Mouse (Mus musculus): Measurements from ENCODE around the gene Fat3. TPM values are rescaled to one million over a fixed set of nuclear protein-coding genes. Genes with fewer than 3 reads are reported as not detected.

The Fat3 gene
- polyA plus RNA-seq, 1 experiment from 2014 or later: 1.1 TPM

GRCm38 (mm10) chr9:16114821-16115485, 386.1 kb downstream of the Fat3 start:
- Histone ChIP-seq H3K27ac (replicated peaks) (peak overlapping the region; percentile 70), H3K4me2 (peak overlapping the region; percentile 32), H3K9me3 (no peaks in the 10 kb centered on the region), H3K9ac (no peak overlapping the region), H3K4me1 (peaks cover 22% of the 10 kb centered on the region), H3K27me3 (replicated peaks) (no peaks in the 10 kb centered on the region; the same call in 1 of the 2 replicates), H3K36me3 (no peaks in the 10 kb centered on the region), H3K4me3 (no peak overlapping the region; the same call in 1 of the 2 replicates)
- WGBS: 21% methylated on average over 7 of the region's 7 CpGs
- ATAC-seq (ENCODE audit: extremely low read depth, insufficient number of reproducible peaks, low FRiP score, low TSS enrichment): peak; percentile 58; the same call in 1 of the 2 replicates

DNA sequence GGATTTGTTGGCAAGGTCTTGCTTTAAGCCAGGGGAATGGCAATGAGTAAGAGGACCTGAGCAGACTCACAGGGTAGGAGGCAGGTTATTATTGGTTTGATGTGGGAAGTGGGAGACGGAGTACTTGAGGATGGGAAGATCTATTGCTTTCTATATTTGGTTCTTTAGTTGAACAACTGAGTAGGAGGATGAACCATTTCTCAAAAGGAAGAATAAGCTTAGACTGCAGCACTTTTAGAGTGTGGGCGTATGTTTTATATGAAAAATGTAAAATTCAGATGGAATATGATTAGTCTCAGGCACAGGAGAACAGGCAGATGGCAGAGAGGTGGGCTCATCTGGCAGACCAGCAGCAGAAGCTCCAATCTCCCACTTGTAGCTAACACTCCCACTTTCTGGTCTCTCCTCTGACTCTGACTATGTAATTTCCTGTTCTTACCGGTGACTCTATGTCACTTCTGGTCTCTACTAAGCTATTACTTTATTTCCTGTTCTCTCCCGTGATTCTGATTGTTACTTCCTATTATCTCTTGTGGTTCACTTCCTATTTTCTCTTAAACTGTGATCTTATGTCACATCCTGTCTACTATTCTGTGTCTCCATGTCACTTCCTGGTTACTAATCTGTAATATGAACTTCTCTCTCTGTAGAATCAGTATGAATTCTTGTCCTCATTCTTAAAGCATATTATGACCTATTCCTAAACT, 387.0 kb downstream of the Fat3 start:
- H3K9ac ChIP-seq: no peak overlapping the region
- 66% methylated on average over 4 of the region's 4 CpGs for whole genome bisulfite sequencing
- no peak overlapping the region for H3K4me2 ChIP-seq
- ATAC-seq (ENCODE audit: extremely low read depth, insufficient number of reproducible peaks, low FRiP score, low TSS enrichment): no peak
- no peaks in the 10 kb centered on the region for H3K36me3 ChIP-seq
- no peak overlapping the region for H3K4me3 ChIP-seq
- peak overlapping the region; percentile 70 for H3K27ac ChIP-seq (replicated peaks)
- no peaks in the 10 kb centered on the region; the same call in 1 of the 2 replicates for H3K27me3 ChIP-seq (replicated peaks)
- H3K4me1 ChIP-seq: peaks cover 22% of the 10 kb centered on the region
- H3K9me3 ChIP-seq: no peaks in the 10 kb centered on the region

- WGBS: 68% methylated on average over 5 of the region's 5 CpGs
These were observed 393.2 kb downstream of the Fat3 start for GRCm38 (mm10) chr9:16107900-16108299.

GRCm38 (mm10) chr9:16107386-16107785, 393.7 kb downstream of the Fat3 start:
- Histone ChIP-seq H3K4me3 (no peak overlapping the region), H3K36me3 (no peaks in the 10 kb centered on the region), H3K27ac (replicated peaks) (no peak overlapping the region), H3K9ac (no peak overlapping the region), H3K27me3 (replicated peaks) (no peaks in the 10 kb centered on the region), H3K4me2 (no peak overlapping the region), H3K9me3 (no peaks in the 10 kb centered on the region), H3K4me1 (no peaks in the 10 kb centered on the region)
- ATAC-seq (ENCODE audit: extremely low read depth, insufficient number of reproducible peaks, low FRiP score, low TSS enrichment): no peak
- WGBS: 43% methylated on average over 5 of the region's 5 CpGs

More at GRCm38 (mm10) chr9:16107900-16108299, 393.2 kb downstream of the Fat3 start:
- Histone ChIP-seq H3K9ac (no peak overlapping the region), H3K27ac (replicated peaks) (no peak overlapping the region), H3K36me3 (no peaks in the 10 kb centered on the region), H3K4me2 (no peak overlapping the region), H3K27me3 (replicated peaks) (no peaks in the 10 kb centered on the region), H3K4me3 (no peak overlapping the region), H3K4me1 (no peaks in the 10 kb centered on the region), H3K9me3 (no peaks in the 10 kb centered on the region)
- no peak for ATAC-seq (ENCODE audit: extremely low read depth, insufficient number of reproducible peaks, low FRiP score, low TSS enrichment)

- no peak for ATAC-seq (ENCODE audit: extremely low read depth, insufficient number of reproducible peaks, low FRiP score, low TSS enrichment)
- Histone ChIP-seq H3K36me3 (no peaks in the 10 kb centered on the region), H3K9me3 (no peaks in the 10 kb centered on the region), H3K4me2 (no peak overlapping the region), H3K4me3 (no peak overlapping the region), H3K27ac (replicated peaks) (no peak overlapping the region), H3K9ac (no peak overlapping the region), H3K4me1 (no peaks in the 10 kb centered on the region), H3K27me3 (replicated peaks) (no peaks in the 10 kb centered on the region)
- WGBS: 54% methylated on average over 2 of the region's 2 CpGs
These were observed 402.5 kb downstream of the Fat3 start for GRCm38 (mm10) chr9:16098553-16098952.

DNA sequence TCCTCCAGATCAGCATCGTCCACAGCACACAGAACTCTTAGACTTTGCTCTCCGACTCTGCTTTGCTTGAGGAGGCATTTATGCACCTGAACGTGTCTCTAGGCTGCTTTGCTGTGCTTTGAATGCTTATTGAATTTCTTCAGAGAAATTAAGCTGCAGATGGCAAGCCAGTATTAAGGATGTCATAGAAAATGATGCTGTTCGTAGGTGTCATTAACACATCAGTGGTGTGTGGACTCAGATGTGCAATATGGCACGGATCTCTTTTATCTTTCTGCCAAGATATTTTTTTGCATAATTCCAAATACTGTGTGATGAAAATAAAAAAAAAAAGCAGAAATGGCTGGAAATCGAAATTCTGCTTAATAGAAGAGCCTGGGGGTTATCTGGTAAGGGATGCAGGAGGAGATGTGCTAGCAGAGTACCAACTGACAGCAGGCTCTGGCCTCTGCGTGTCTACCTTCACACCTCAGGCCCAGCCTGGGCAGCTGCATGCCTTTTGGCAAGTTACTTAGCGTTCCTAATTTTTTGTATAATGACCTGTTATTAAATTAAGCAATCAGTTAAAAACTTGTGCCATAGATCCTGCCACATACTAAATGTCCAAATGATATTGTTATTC, 407.9 kb downstream of the Fat3 start:
- ATAC-seq (ENCODE audit: extremely low read depth, insufficient number of reproducible peaks, low FRiP score, low TSS enrichment): no peak
- Histone ChIP-seq H3K4me3 (no peak overlapping the region), H3K27me3 (replicated peaks) (no peaks in the 10 kb centered on the region), H3K27ac (replicated peaks) (no peak overlapping the region), H3K9ac (no peak overlapping the region), H3K36me3 (no peaks in the 10 kb centered on the region), H3K9me3 (no peaks in the 10 kb centered on the region), H3K4me2 (no peak overlapping the region), H3K4me1 (no peaks in the 10 kb centered on the region)
- 78% methylated on average over 8 of the region's 8 CpGs for WGBS

DNA sequence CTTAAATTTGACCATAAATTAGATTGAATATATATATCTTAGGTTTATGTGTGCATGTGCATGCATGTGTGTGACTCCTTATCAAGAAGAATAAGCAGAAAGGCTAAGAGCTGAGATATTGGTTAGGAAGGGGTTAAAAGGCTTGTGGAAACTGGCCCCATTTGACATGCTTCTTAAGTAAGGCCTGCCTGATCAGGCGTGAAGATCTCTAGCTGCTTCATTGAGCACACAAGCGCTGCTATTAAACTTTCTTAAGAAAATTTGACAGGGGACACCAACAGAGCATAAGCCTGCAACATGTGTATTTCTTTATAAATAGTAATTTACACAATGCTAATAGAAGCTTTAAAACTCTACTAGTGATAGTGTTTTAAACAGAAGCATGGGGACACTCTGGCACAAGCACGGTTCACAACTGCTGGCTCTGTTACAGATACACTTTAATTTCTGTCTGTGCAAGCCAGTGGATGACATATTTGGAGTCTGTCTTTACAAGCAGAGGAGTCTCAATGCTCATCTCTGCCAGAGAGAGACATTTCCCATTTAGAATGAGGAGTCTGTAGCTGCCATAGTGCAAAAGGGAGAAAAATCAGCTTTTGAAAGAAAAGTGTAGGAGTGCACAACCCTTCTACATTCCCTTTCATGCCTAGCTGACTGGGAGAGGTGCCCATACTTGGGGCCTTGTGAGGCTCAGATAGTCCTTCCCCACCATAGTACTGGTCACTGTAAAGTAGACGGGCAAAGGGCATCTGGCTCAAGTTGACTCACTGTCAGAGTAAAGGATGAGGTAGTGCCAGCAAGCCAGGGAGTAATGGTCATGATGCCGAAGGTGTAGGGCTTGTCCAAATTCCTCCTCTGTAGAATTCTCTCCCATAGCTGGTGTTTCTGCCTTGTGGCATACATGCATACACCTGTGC, 408.8 kb downstream of the Fat3 start:
- H3K4me3 ChIP-seq: no peak overlapping the region
- no peaks in the 10 kb centered on the region for H3K4me1 ChIP-seq
- H3K36me3 ChIP-seq: no peaks in the 10 kb centered on the region
- no peaks in the 10 kb centered on the region for H3K27me3 ChIP-seq (replicated peaks)
- no peaks in the 10 kb centered on the region for H3K9me3 ChIP-seq
- 57% methylated on average over 5 of the region's 5 CpGs for WGBS
- no peak overlapping the region for H3K27ac ChIP-seq (replicated peaks)
- H3K9ac ChIP-seq: no peak overlapping the region
- ATAC-seq (ENCODE audit: extremely low read depth, insufficient number of reproducible peaks, low FRiP score, low TSS enrichment): no peak
- no peak overlapping the region for H3K4me2 ChIP-seq

DNA sequence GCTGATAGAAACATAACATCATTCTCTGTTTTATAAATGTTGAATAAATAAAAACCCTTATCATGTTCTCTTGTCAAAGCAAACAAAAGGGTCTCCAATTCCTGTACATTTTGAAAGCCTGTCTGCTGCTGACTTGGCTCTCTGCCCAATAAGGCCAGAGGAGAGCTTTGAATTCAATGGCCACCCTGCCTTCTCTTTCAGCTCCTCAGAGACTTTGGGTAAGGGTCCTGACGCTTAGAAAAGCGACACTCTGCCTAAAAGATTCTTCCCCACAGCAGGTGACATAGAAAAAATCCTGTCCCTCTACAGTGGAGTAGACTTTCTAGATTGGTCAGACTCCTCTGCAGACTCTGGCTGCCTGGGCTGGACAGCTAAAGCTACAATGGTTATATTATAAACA, 421.8 kb downstream of the Fat3 start:
- no peak for ATAC-seq (ENCODE audit: extremely low read depth, insufficient number of reproducible peaks, low FRiP score, low TSS enrichment)

GRCm38 (mm10) chr9:16074664-16075063, 426.4 kb downstream of the Fat3 start:
- peaks cover 6% of the 10 kb centered on the region; the same call in 1 of the 2 replicates for H3K4me1 ChIP-seq
- 76% methylated on average over 2 of the region's 2 CpGs for whole genome bisulfite sequencing
- H3K27ac ChIP-seq (replicated peaks): no peak overlapping the region
- H3K4me2 ChIP-seq: no peak overlapping the region
- no peak overlapping the region for H3K9ac ChIP-seq
- H3K9me3 ChIP-seq: no peaks in the 10 kb centered on the region
- no peaks in the 10 kb centered on the region for H3K36me3 ChIP-seq
- no peak overlapping the region for H3K4me3 ChIP-seq
- no peaks in the 10 kb centered on the region for H3K27me3 ChIP-seq (replicated peaks)
- no peak for ATAC-seq (ENCODE audit: extremely low read depth, insufficient number of reproducible peaks, low FRiP score, low TSS enrichment)

More for the DNA sequence above, 421.8 kb downstream of the Fat3 start:
- Histone ChIP-seq H3K27ac (replicated peaks) (no peak overlapping the region), H3K9ac (no peak overlapping the region), H3K4me1 (peaks cover 6% of the 10 kb centered on the region; the same call in 1 of the 2 replicates), H3K4me3 (no peak overlapping the region), H3K27me3 (replicated peaks) (no peaks in the 10 kb centered on the region), H3K4me2 (no peak overlapping the region), H3K36me3 (no peaks in the 10 kb centered on the region), H3K9me3 (no peaks in the 10 kb centered on the region)
- WGBS: 44% methylated on average over 2 of the region's 2 CpGs

DNA sequence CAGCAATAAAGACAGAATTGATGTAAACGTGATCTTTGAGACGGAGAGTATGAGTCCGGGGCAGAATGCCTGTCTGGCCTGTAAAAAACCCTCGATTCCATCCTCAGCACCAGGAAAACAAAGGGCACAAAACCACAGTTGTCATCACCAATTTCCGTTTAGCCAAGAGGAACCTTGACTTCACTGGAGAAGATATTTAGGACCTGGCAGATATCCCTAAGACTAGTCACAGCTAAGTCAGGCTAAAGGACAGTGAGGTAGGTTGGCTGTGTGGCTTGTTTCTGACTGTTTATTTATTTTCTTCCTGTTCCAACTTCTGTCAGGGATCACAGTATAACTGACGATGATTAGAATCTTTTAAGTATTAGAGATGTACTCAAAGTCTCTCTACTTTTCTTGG, 427.0 kb downstream of the Fat3 start:
- no peaks in the 10 kb centered on the region for H3K27me3 ChIP-seq (replicated peaks)
- no peaks in the 10 kb centered on the region for H3K9me3 ChIP-seq
- no peak for ATAC-seq (ENCODE audit: extremely low read depth, insufficient number of reproducible peaks, low FRiP score, low TSS enrichment)
- WGBS: 68% methylated on average over 6 of the region's 6 CpGs
- no peak overlapping the region for H3K4me2 ChIP-seq
- H3K4me1 ChIP-seq: peaks cover 4% of the 10 kb centered on the region; the same call in 1 of the 2 replicates
- no peak overlapping the region for H3K27ac ChIP-seq (replicated peaks)
- no peak overlapping the region for H3K4me3 ChIP-seq
- no peak overlapping the region for H3K9ac ChIP-seq
- H3K36me3 ChIP-seq: no peaks in the 10 kb centered on the region

DNA sequence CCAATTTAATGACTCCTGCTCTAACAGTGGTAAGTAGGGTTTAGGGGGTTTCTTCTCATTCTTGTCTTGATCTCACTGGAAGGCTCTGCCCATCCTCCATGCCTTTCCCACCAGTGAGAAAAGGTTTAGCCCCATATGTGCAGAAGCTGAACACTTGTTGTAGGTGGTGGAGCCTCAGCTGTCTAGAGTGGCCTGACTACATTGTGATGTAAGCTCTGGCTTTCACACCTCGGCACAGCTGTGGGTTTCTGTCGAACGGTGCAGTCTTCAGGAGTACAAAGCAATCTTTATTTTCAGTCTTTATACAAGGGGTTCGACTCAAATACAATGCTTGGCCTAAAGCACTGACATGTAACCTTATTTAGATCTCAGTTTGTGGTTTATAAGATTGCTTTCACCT, 437.6 kb downstream of the Fat3 start:
- Histone ChIP-seq H3K4me1 (no peaks in the 10 kb centered on the region), H3K9ac (no peak overlapping the region), H3K9me3 (no peaks in the 10 kb centered on the region), H3K4me2 (no peak overlapping the region), H3K4me3 (no peak overlapping the region), H3K36me3 (no peaks in the 10 kb centered on the region), H3K27ac (replicated peaks) (no peak overlapping the region), H3K27me3 (replicated peaks) (no peaks in the 10 kb centered on the region)
- WGBS: 72% methylated on average over 4 of the region's 4 CpGs
- no peak for ATAC-seq (ENCODE audit: extremely low read depth, insufficient number of reproducible peaks, low FRiP score, low TSS enrichment)
